Mouse (Mus musculus): ENCODE data around the gene Dstn. TPM values are rescaled to one million over a fixed set of nuclear protein-coding genes. Genes with fewer than 3 reads are reported as not detected.

Dstn gene
- polyA plus RNA-seq, 1 experiment from 2014 or later: 479 TPM

GRCm38 (mm10) chr2:143889131-143889859, 25.8 kb upstream of the Dstn start:
- Histone ChIP-seq H3K4me3 (replicated peaks; ENCODE audit: low read depth, low read length) (no peak overlapping the region), H3K27ac (replicated peaks; ENCODE audit: low read depth, low read length) (no peak overlapping the region), H3K27me3 (ENCODE audit: control insufficient read depth, insufficient read depth, low read length) (no peaks in the 10 kb centered on the region), H3K4me1 (ENCODE audit: control insufficient read depth, insufficient read depth, low read length) (no peaks in the 10 kb centered on the region), H3K9ac (replicated peaks; ENCODE audit: low read length) (no peak overlapping the region), H3K4me2 (ENCODE audit: low read length) (no peak overlapping the region), H3K36me3 (ENCODE audit: control insufficient read depth, insufficient read depth, low read length) (no peaks in the 10 kb centered on the region), H3K9me3 (ENCODE audit: control insufficient read depth, low read length) (no peaks in the 10 kb centered on the region)
- WGBS: 83% methylated on average over 15 of the region's 15 CpGs
- DNase-seq: no peak
- ATAC-seq (ENCODE audit: low FRiP score, low TSS enrichment): no peak

- DNase-seq: no peak
- no peak for ATAC-seq (ENCODE audit: low FRiP score, low TSS enrichment)
- H3K36me3 ChIP-seq (ENCODE audit: control insufficient read depth, insufficient read depth, low read length): no peaks in the 10 kb centered on the region
- H3K27me3 ChIP-seq (ENCODE audit: control insufficient read depth, insufficient read depth, low read length): no peaks in the 10 kb centered on the region
- 71% methylated on average over 12 of the region's 12 CpGs for WGBS
- H3K9me3 ChIP-seq (ENCODE audit: control insufficient read depth, low read length): no peaks in the 10 kb centered on the region
- no peak overlapping the region for H3K4me2 ChIP-seq (ENCODE audit: low read length)
- H3K27ac ChIP-seq (replicated peaks; ENCODE audit: low read depth, low read length): no peak overlapping the region
- H3K4me3 ChIP-seq (replicated peaks; ENCODE audit: low read depth, low read length): no peak overlapping the region
- no peaks in the 10 kb centered on the region for H3K4me1 ChIP-seq (ENCODE audit: control insufficient read depth, insufficient read depth, low read length)
- no peak overlapping the region for H3K9ac ChIP-seq (replicated peaks; ENCODE audit: low read length)
These were observed 25.2 kb upstream of the Dstn start for GRCm38 (mm10) chr2:143889860-143890433.

- no peaks in the 10 kb centered on the region for H3K36me3 ChIP-seq (ENCODE audit: control insufficient read depth, insufficient read depth, low read length)
- H3K9me3 ChIP-seq (ENCODE audit: control insufficient read depth, low read length): no peaks in the 10 kb centered on the region
- H3K9ac ChIP-seq (replicated peaks; ENCODE audit: low read length): no peak overlapping the region
- H3K4me1 ChIP-seq (ENCODE audit: control insufficient read depth, insufficient read depth, low read length): no peaks in the 10 kb centered on the region
- no peak overlapping the region for H3K4me3 ChIP-seq (replicated peaks; ENCODE audit: low read depth, low read length)
- H3K27me3 ChIP-seq (ENCODE audit: control insufficient read depth, insufficient read depth, low read length): no peaks in the 10 kb centered on the region
- no peak overlapping the region for H3K4me2 ChIP-seq (ENCODE audit: low read length)
- no peak for ATAC-seq (ENCODE audit: low FRiP score, low TSS enrichment)
- H3K27ac ChIP-seq (replicated peaks; ENCODE audit: low read depth, low read length): no peak overlapping the region
- DNase-seq: no peak
- WGBS: 91% methylated on average over 10 of the region's 10 CpGs
These were observed 23.6 kb upstream of the Dstn start for GRCm38 (mm10) chr2:143891302-143892048.

- Histone ChIP-seq H3K27ac (replicated peaks; ENCODE audit: low read depth, low read length) (no peak overlapping the region), H3K4me3 (replicated peaks; ENCODE audit: low read depth, low read length) (no peak overlapping the region), H3K36me3 (ENCODE audit: control insufficient read depth, insufficient read depth, low read length) (no peaks in the 10 kb centered on the region), H3K27me3 (ENCODE audit: control insufficient read depth, insufficient read depth, low read length) (no peaks in the 10 kb centered on the region), H3K9ac (replicated peaks; ENCODE audit: low read length) (no peak overlapping the region), H3K4me1 (ENCODE audit: control insufficient read depth, insufficient read depth, low read length) (no peaks in the 10 kb centered on the region), H3K4me2 (ENCODE audit: low read length) (no peak overlapping the region), H3K9me3 (ENCODE audit: control insufficient read depth, low read length) (no peaks in the 10 kb centered on the region)
- ATAC-seq (ENCODE audit: low FRiP score, low TSS enrichment) (no peak), DNase-seq (no peak)
- WGBS: 91% methylated on average over 9 of the region's 9 CpGs
These were observed 15.5 kb upstream of the Dstn start for GRCm38 (mm10) chr2:143899470-143900220.

- no peaks in the 10 kb centered on the region for H3K4me1 ChIP-seq (ENCODE audit: control insufficient read depth, insufficient read depth, low read length)
- DNase-seq: peak; percentile 8
- H3K9ac ChIP-seq (replicated peaks; ENCODE audit: low read length): no peak overlapping the region
These were observed 14.2 kb upstream of the Dstn start for GRCm38 (mm10) chr2:143900821-143901351.

GRCm38 (mm10) chr2:143903376-143904045, 11.6 kb upstream of the Dstn start:
- no peak overlapping the region for H3K4me2 ChIP-seq (ENCODE audit: low read length)

More at GRCm38 (mm10) chr2:143900821-143901351, 14.2 kb upstream of the Dstn start:
- no peaks in the 10 kb centered on the region for H3K36me3 ChIP-seq (ENCODE audit: control insufficient read depth, insufficient read depth, low read length)
- no peak overlapping the region for H3K27ac ChIP-seq (replicated peaks; ENCODE audit: low read depth, low read length)
- no peaks in the 10 kb centered on the region for H3K27me3 ChIP-seq (ENCODE audit: control insufficient read depth, insufficient read depth, low read length)
- WGBS: 82% methylated on average over 5 of the region's 5 CpGs
- H3K9me3 ChIP-seq (ENCODE audit: control insufficient read depth, low read length): no peaks in the 10 kb centered on the region
- no peak overlapping the region for H3K4me2 ChIP-seq (ENCODE audit: low read length)
- no peak overlapping the region for H3K4me3 ChIP-seq (replicated peaks; ENCODE audit: low read depth, low read length)
- ATAC-seq (ENCODE audit: low FRiP score, low TSS enrichment): no peak

GRCm38 (mm10) chr2:143904896-143905295, 10.2 kb upstream of the Dstn start:
- Histone ChIP-seq H3K4me1 (ENCODE audit: control insufficient read depth, insufficient read depth, low read length) (no peaks in the 10 kb centered on the region), H3K36me3 (ENCODE audit: control insufficient read depth, insufficient read depth, low read length) (no peaks in the 10 kb centered on the region), H3K9ac (replicated peaks; ENCODE audit: low read length) (no peak overlapping the region), H3K9me3 (ENCODE audit: control insufficient read depth, low read length) (no peaks in the 10 kb centered on the region), H3K27ac (replicated peaks; ENCODE audit: low read depth, low read length) (no peak overlapping the region), H3K27me3 (ENCODE audit: control insufficient read depth, insufficient read depth, low read length) (no peaks in the 10 kb centered on the region), H3K4me3 (replicated peaks; ENCODE audit: low read depth, low read length) (no peak overlapping the region), H3K4me2 (ENCODE audit: low read length) (no peak overlapping the region)
- ATAC-seq (ENCODE audit: low FRiP score, low TSS enrichment) (no peak), DNase-seq (no peak)
- WGBS: 90% methylated on average over 5 of the region's 5 CpGs

More at GRCm38 (mm10) chr2:143903376-143904045, 11.6 kb upstream of the Dstn start:
- Histone ChIP-seq H3K36me3 (ENCODE audit: control insufficient read depth, insufficient read depth, low read length) (no peaks in the 10 kb centered on the region), H3K4me1 (ENCODE audit: control insufficient read depth, insufficient read depth, low read length) (no peaks in the 10 kb centered on the region), H3K27ac (replicated peaks; ENCODE audit: low read depth, low read length) (no peak overlapping the region), H3K27me3 (ENCODE audit: control insufficient read depth, insufficient read depth, low read length) (no peaks in the 10 kb centered on the region), H3K9ac (replicated peaks; ENCODE audit: low read length) (no peak overlapping the region), H3K4me3 (replicated peaks; ENCODE audit: low read depth, low read length) (no peak overlapping the region), H3K9me3 (ENCODE audit: control insufficient read depth, low read length) (no peaks in the 10 kb centered on the region)
- WGBS: 88% methylated on average over 9 of the region's 9 CpGs
- DNase-seq: no peak
- ATAC-seq (ENCODE audit: low FRiP score, low TSS enrichment): no peak

GRCm38 (mm10) chr2:143909230-143909629, 5.9 kb upstream of the Dstn start:
- no peak overlapping the region for H3K9ac ChIP-seq (replicated peaks; ENCODE audit: low read length)
- ATAC-seq (ENCODE audit: low FRiP score, low TSS enrichment) (no peak), DNase-seq (no peak)
- H3K27ac ChIP-seq (replicated peaks; ENCODE audit: low read depth, low read length): no peak overlapping the region
- 86% methylated on average over 2 of the region's 2 CpGs for WGBS
- H3K27me3 ChIP-seq (ENCODE audit: control insufficient read depth, insufficient read depth, low read length): no peaks in the 10 kb centered on the region
- H3K4me1 ChIP-seq (ENCODE audit: control insufficient read depth, insufficient read depth, low read length): no peaks in the 10 kb centered on the region
- no peaks in the 10 kb centered on the region for H3K9me3 ChIP-seq (ENCODE audit: control insufficient read depth, low read length)
- H3K4me3 ChIP-seq (replicated peaks; ENCODE audit: low read depth, low read length): no peak overlapping the region
- H3K36me3 ChIP-seq (ENCODE audit: control insufficient read depth, insufficient read depth, low read length): no peaks in the 10 kb centered on the region
- no peak overlapping the region for H3K4me2 ChIP-seq (ENCODE audit: low read length)
